Mouse (Mus musculus): ENCODE data around the gene Schip1.

GRCm38 (mm10) chr3:68513340-68514119, 448.9 kb downstream of the Schip1 start:
- no peak for TF ChIP-seq POLR2A (IDR thresholded peaks at IDR 0.05; ENCODE audit: borderline replicate concordance, control insufficient read depth, low read depth, low read length)
- TF ChIP-seq CTCF (IDR thresholded peaks at IDR 0.05; ENCODE audit: control insufficient read depth, insufficient read depth, low read length) = no peak

All from bone marrow, adult 2 months (tissue).